Mouse (Mus musculus) heart, adult 2 months (tissue): ENCODE results near the gene Hs3st3b1. TPM values are rescaled to one million over a fixed set of nuclear protein-coding genes. Genes with fewer than 3 reads are reported as not detected.

Source experiments
- DNase-seq, 2 experiments: peaks; one replicate each; pipeline ENCODE4 v3.0.0; 2021
- H3K27ac ChIP-seq: fragments of 200-600 bp; 2 replicates; pipeline ENCODE4 v1.8.1; 2022
- H3K27me3 ChIP-seq: fragments of 200-500 bp; 2 replicates; pipeline ENCODE4 v1.6.1; 2012; ENCODE audit warnings: mild to moderate bottlenecking, low read length, inconsistent platforms, mixed read lengths; ENCODE audit not compliant: control insufficient read depth, insufficient read depth
- H3K36me3 ChIP-seq: fragments of 200-500 bp; 2 replicates; pipeline ENCODE4 v1.6.1; 2012; ENCODE audit warnings: low read length, inconsistent platforms; ENCODE audit not compliant: control insufficient read depth, insufficient read depth
- H3K4me1 ChIP-seq: fragments of 200-500 bp; 2 replicates; pipeline ENCODE4 v1.6.1; 2011; ENCODE audit warnings: low read length; ENCODE audit not compliant: control insufficient read depth, insufficient read depth
- H3K4me3 ChIP-seq: fragments of 200-600 bp; 2 replicates; pipeline ENCODE4 v1.8.1; 2022
- H3K79me2 ChIP-seq: fragments of 200-500 bp; replicated peaks from 2 replicates; pipeline ENCODE4 v1.6.1; 2012; ENCODE audit warnings: mild to moderate bottlenecking, inconsistent platforms, low read length, moderate library complexity, mixed read lengths; ENCODE audit not compliant: control insufficient read depth, insufficient read depth
- H3K9ac ChIP-seq: fragments of 200-500 bp; 2 replicates; pipeline ENCODE4 v1.6.1; 2012; ENCODE audit warnings: low read depth, mild to moderate bottlenecking, control low read depth, inconsistent platforms, low read length, mixed read lengths
- CTCF ChIP-seq: fragments of 200-600 bp; IDR thresholded peaks from 2 replicates; pipeline ENCODE4 v1.8.1; 2022; ENCODE audit warnings: antibody characterized with exemption, mild to moderate bottlenecking, moderate library complexity
- EP300 ChIP-seq: fragments of 200-500 bp; IDR thresholded peaks from 2 replicates; pipeline ENCODE4 v1.6.1; 2011; ENCODE audit warnings: low read depth, low read length, control low read depth; ENCODE audit not compliant: insufficient read depth
- POLR2A ChIP-seq: fragments of 200-500 bp; IDR thresholded peaks from 2 replicates; pipeline ENCODE4 v1.6.1; 2011; ENCODE audit warnings: mild to moderate bottlenecking, low read depth, low read length, control low read depth; ENCODE audit not compliant: insufficient read depth
- WGBS: fragments of 180-500 bp; shearing (Covaris S2); methylation state at CpG from one replicate; pipeline ENCODE4 v1.1.7; 2018; 5-methylcytosine and 5-hydroxymethylcytosine counted together
- intact Hi-C: fragments of 180-260 bp; cut with DNase I; formaldehyde crosslinking; loops from one replicate; pipeline ENCODE4 v1.15.1; 2025
- polyA plus RNA-seq: library from polyadenylated mRNA; depleted of rRNA; stranded (reverse); fragments of >200 nt; gene quantifications from 2 replicates; pipeline ENCODE4 v1.2.3, GENCODE M21; 2012; rRNA removed
- total RNA-seq, 2 experiments: library from RNA; stranded (reverse); gene quantifications; 2 replicates each; pipeline ENCODE4 v1.2.3; 2021

Hs3st3b1 gene
- total and polyA plus RNA-seq, 3 experiments, result 0.77 to 1.4 (median 0.94) TPM

DNA sequence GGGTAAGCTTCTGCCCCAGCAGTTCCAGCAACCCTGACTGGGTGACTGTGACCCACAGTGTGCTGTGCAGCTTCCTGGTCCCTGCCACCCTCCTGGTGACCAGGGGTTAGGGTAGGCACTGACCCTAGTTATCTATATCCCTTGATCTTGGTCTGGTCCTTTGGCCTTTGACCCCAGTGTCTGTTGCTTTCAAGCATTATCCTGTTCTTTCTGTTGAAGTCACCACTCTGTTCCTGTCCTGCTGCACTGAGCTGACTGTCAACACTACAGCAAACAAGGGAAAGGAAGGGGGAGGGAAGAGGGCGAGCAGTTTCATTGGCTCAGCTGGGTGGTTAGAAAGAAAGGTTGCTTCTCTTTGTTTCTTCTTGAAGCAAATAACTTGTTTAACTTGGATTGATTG is 60.1 kb downstream of the Hs3st3b1 start:
- no peak overlapping the region for H3K9ac ChIP-seq
- no peaks in the 10 kb centered on the region for H3K27me3 ChIP-seq
- TF ChIP-seq EP300 (no peak), POLR2A (no peak), CTCF (no peak)
- DNase-seq, result no peak
- H3K27ac ChIP-seq, result no peak overlapping the region
- no peaks in the 10 kb centered on the region for H3K79me2 ChIP-seq
- no peaks in the 10 kb centered on the region for H3K4me1 ChIP-seq
- no peak overlapping the region for H3K4me3 ChIP-seq
- WGBS, result 61% methylated on average over 1 of the region's 1 CpGs
- intact Hi-C loops, result no loop called here
- no peaks in the 10 kb centered on the region for H3K36me3 ChIP-seq

DNA sequence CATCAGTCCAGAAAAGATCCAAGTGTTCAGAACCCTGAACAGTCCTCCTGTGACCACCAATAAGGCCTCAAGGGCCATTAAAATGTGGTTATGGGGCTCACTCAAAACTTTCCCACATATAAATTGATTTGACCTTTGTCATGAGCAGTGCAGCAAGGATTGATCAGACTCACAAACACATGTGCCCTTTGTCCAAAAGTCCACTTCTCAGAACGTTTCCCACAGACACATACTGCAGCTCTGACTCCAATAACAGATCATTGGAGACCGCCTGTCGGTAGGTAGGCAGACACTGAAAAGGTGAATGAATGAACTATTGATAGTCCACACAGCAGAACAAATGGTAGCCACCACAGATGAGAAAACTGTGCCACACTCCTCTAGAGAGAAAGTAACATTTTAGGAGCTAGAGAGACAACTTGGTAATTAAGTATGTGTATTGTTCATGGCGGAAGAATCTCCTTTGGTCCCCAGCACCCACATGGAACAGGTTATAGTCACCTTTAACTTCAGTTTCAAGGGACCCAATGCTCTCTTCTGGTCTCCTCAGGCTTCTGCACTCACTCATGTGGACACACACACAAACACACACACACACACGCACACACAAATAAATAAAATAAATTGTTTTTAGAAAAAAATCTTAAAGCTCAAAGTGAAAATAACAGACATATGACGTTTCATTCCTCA is 70.9 kb downstream of the Hs3st3b1 start:
- Histone ChIP-seq H3K4me1 (peaks cover 1% of the 10 kb centered on the region; the same call in 1 of the 2 replicates), H3K27me3 (no peaks in the 10 kb centered on the region), H3K79me2 (no peaks in the 10 kb centered on the region), H3K4me3 (no peak overlapping the region), H3K36me3 (no peaks in the 10 kb centered on the region), H3K27ac (no peak overlapping the region), H3K9ac (no peak overlapping the region)
- no peak for TF ChIP-seq EP300
- TF ChIP-seq POLR2A, result no peak
- no peak for TF ChIP-seq CTCF
- WGBS, result 81% methylated on average over 6 of the region's 6 CpGs
- no peak for DNase-seq
- intact Hi-C loops, result no loop called here

DNA sequence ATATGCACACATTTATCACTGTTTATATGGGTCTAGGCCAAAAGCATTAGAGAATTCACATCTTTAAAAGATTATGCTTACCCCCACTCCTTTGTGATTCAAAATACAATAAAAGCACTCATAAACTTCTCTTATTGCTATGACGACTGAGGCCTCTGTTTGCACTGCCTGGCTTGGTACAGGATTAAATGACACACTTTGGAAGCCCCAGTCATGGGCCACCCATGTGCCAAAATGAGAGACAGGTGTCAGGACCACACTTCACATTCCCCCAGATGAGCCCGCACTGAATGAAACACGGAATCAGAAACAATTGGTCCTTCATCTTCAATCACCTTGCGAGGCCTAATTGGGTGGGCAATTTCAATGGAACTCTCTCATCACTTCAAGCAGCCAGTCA is 71.8 kb downstream of the Hs3st3b1 start:
- Histone ChIP-seq H3K27ac (no peak overlapping the region), H3K9ac (no peak overlapping the region), H3K79me2 (no peaks in the 10 kb centered on the region), H3K4me3 (no peak overlapping the region), H3K36me3 (no peaks in the 10 kb centered on the region), H3K27me3 (no peaks in the 10 kb centered on the region), H3K4me1 (peaks cover 1% of the 10 kb centered on the region; the same call in 1 of the 2 replicates)
- no peak for DNase-seq
- 95% methylated on average over 4 of the region's 4 CpGs for WGBS
- intact Hi-C loops, result no loop called here
- TF ChIP-seq CTCF, result no peak
- no peak for TF ChIP-seq POLR2A
- TF ChIP-seq EP300, result no peak

DNA sequence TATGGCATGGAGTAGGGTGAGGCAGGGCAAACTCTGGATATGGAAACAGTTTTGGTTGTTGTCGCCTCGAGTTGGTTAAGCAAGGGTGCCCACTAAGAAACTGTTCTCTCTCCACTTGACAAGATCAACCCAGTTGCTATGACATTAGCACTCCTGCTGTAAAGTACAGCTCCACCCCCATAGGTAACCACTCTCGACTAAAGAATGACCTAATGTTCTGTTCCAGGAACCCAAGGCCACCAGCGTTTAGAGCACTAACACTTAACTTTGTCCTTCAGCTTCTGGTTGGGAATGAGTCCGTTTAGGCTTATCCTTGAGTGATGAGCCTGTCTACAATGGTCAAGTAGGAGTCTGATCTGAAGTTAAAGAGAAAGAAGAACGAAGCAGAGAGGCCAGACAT is 76.7 kb downstream of the Hs3st3b1 start:
- Histone ChIP-seq H3K9ac (no peak overlapping the region), H3K27me3 (no peaks in the 10 kb centered on the region), H3K27ac (no peak overlapping the region), H3K79me2 (no peaks in the 10 kb centered on the region), H3K4me3 (no peak overlapping the region), H3K36me3 (no peaks in the 10 kb centered on the region), H3K4me1 (no peaks in the 10 kb centered on the region)
- WGBS, result no CpG with 5 or more reads among the region's 6 CpGs
- intact Hi-C loops, result no loop called here
- DNase-seq, result no peak
- TF ChIP-seq EP300 (no peak), POLR2A (no peak), CTCF (no peak)

DNA sequence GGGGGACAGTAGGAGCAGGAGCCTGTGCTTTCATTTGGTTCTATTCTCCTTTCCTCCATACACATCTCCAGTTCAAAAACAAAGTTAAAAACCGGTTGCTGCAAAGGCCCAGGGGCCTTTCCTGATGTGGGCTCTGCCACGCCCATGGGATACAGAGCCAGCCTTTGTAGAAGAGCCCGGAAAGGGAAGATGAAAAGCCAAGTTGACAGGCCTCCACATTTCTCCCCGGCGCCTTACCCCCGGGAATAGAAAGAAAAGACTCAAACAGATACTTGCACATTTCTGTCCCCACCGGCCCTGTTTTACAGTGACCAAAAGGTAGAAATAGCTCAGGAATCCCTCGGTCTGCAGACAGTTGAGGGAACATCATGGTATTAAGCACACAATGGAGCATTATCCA is 77.4 kb downstream of the Hs3st3b1 start:
- Histone ChIP-seq H3K27me3 (no peaks in the 10 kb centered on the region), H3K9ac (no peak overlapping the region), H3K4me1 (no peaks in the 10 kb centered on the region), H3K4me3 (no peak overlapping the region), H3K27ac (no peak overlapping the region), H3K36me3 (no peaks in the 10 kb centered on the region), H3K79me2 (no peaks in the 10 kb centered on the region)
- WGBS, result 46% methylated on average over 8 of the region's 8 CpGs
- TF ChIP-seq CTCF, result no peak
- intact Hi-C loops, result no loop called here
- DNase-seq, result no peak

DNA sequence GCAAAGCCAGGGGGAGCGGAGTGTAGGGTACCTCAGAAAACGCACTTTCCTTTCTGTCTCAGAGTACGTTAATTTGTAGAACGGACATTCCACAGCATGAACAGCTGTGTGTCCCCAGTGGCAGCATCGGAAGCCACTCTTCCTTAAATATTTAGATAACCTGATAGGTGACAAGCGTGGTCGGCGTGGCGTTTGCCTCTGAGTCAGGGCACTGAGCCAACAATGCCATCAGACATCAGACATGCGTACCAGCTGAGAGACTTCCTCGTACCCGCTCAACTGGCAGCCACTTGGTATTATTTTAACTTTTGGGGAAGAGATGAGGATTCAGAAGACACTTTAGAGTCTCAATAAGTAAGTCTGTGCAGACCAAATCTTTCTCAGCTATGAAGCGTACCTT is 84.6 kb downstream of the Hs3st3b1 start:
- no peak overlapping the region for H3K9ac ChIP-seq
- no peak for DNase-seq

More for the DNA sequence above, 84.6 kb downstream of the Hs3st3b1 start:
- WGBS, result 25% methylated on average over 13 of the region's 13 CpGs
- Histone ChIP-seq H3K27ac (no peak overlapping the region), H3K79me2 (no peaks in the 10 kb centered on the region), H3K4me3 (no peak overlapping the region), H3K36me3 (no peaks in the 10 kb centered on the region), H3K27me3 (no peaks in the 10 kb centered on the region), H3K4me1 (no peaks in the 10 kb centered on the region; the same call in none of the 2 replicates)
- intact Hi-C loops, result no loop called here
- TF ChIP-seq POLR2A (no peak), EP300 (no peak), CTCF (no peak)

Other genes with a start within 250 kb of the Hs3st3b1 start
- 10 to 100 TPM; 67.4 to 81.0 TPM for gene Cox10, start 157.2 kb upstream of the Hs3st3b1 start, total RNA-seq
- gene Cox10, start 157.2 kb upstream of the Hs3st3b1 start, polyA plus RNA-seq, result 52.9 and 57.3 TPM in 2 replicates